Mouse (Mus musculus) liver, embryonic 14.5 days (tissue): ENCODE results near the gene Gpr50. TPM values are rescaled to one million over a fixed set of nuclear protein-coding genes. Genes with fewer than 3 reads are reported as not detected.

ENCODE experiments used
- ATAC-seq: fragments of 200-750 bp; cut with Nextera tagmentation; 2 replicates; pipeline ENCODE4 v1.8.0; 2017; ENCODE audit warnings: moderate number of reproducible peaks, mild to moderate bottlenecking, moderate library complexity; ENCODE audit not compliant: insufficient read depth
- DNase-seq, 3 experiments: peaks; one replicate each; pipeline ENCODE4 v3.0.0-alpha.2; 2012 to 2013; ENCODE audit warnings: low read depth in 3 of 3, low spot score in 3 of 3
- H3K27ac ChIP-seq: fragments of 300-500 bp; sonication (generic); 2 replicates; pipeline ENCODE4 v1.5.1; 2014; ENCODE audit warnings: moderate library complexity, mild to moderate bottlenecking, control low read depth, inconsistent platforms
- H3K27me3 ChIP-seq: fragments of 300-500 bp; sonication (generic); 2 replicates; pipeline ENCODE4 v1.6.1; 2014; ENCODE audit warnings: mild to moderate bottlenecking, low read length, moderate library complexity; ENCODE audit not compliant: control insufficient read depth, insufficient read depth
- H3K36me3 ChIP-seq: fragments of 300-500 bp; sonication (generic); replicated peaks from 2 replicates; pipeline ENCODE4 v1.6.1; 2014; ENCODE audit warnings: low read depth; ENCODE audit not compliant: control insufficient read depth, insufficient read depth
- H3K4me1 ChIP-seq, 2 experiments: fragments of 200-500 bp in 1 of 2; fragments of 300-500 bp in 1 of 2; sonication (generic) in 1 of 2; replicated peaks; 2 replicates each; pipeline ENCODE4 v1.6.1; 2012 to 2014; ENCODE audit warnings: antibody characterized with exemption in 1 of 2, inconsistent platforms in 1 of 2, low read length in 1 of 2; ENCODE audit not compliant: control insufficient read depth in 2 of 2, insufficient read depth in 2 of 2
- H3K4me2 ChIP-seq: fragments of 300-500 bp; sonication (generic); 2 replicates; pipeline ENCODE4 v1.6.1; 2014; ENCODE audit warnings: low read depth, mild to moderate bottlenecking, control low read depth, moderate library complexity
- H3K4me3 ChIP-seq, 2 experiments: fragments of 200-500 bp in 1 of 2; fragments of 300-500 bp in 1 of 2; sonication (generic) in 1 of 2; 2 replicates each; pipeline ENCODE4 v1.5.1; 2012 to 2014; ENCODE audit warnings: low read depth in 2 of 2, low read length in 2 of 2, mild to moderate bottlenecking in 2 of 2, control low read depth in 1 of 2, inconsistent platforms in 1 of 2, moderate library complexity in 1 of 2; ENCODE audit not compliant: insufficient read depth in 1 of 2
- H3K9ac ChIP-seq: fragments of 300-500 bp; sonication (generic); replicated peaks from 2 replicates; pipeline ENCODE4 v1.6.1; 2014; ENCODE audit warnings: mild to moderate bottlenecking, control low read depth, moderate library complexity
- H3K9me3 ChIP-seq: fragments of 300-500 bp; sonication (generic); 2 replicates; pipeline ENCODE4 v1.6.1; 2016; ENCODE audit warnings: low read length, mixed read lengths; ENCODE audit not compliant: control insufficient read depth
- CTCF ChIP-seq: IDR thresholded peaks from 2 replicates; pipeline ENCODE4 v1.5.1; 2016; ENCODE audit warnings: antibody characterized with exemption, low read depth, control low read depth
- EP300 ChIP-seq: IDR thresholded peaks from 2 replicates; pipeline ENCODE4 v1.6.1; 2016; ENCODE audit warnings: antibody characterized with exemption, low read depth
- WGBS: fragments of 180-500 bp; shearing (Covaris S2); extraction: QIAGEN DNeasy Blood & Tissue Kit; methylation state at CpG from one replicate; pipeline ENCODE4 v1.1.7; 2014; ENCODE audit not compliant: insufficient replicate concordance; 5-methylcytosine and 5-hydroxymethylcytosine counted together
- polyA plus RNA-seq, 2 experiments: library from polyadenylated mRNA; depleted of rRNA in 1 of 2; stranded (reverse) in 1 of 2; unstranded in 1 of 2; fragments of >200 nt; fragmentation: Nextera tagmentation in 1 of 2; extraction: Ambion mirVana in 1 of 2; gene quantifications; 2 replicates each; pipeline versions ENCODE4 v1.2.1 to v1.2.3; 2012 to 2014

Gene Gpr50
- polyA plus RNA-seq (2012; rRNA removed) (0.03 TPM in 2 replicates), polyA plus RNA-seq (2014; fragmentation: Nextera tagmentation; extraction: Ambion mirVana) (0.11 TPM in 1 of 2 replicates, not detected in the other)

GRCm38 (mm10) chrX:71663374-71663773, at the start of gene Gpr50:
Gpr50 (plus strand) TSS chrX:71663667.
- no peak within 1 kb of the TSS for H3K4me2 ChIP-seq
- H3K9me3 ChIP-seq = no peaks in the 10 kb centered on the region; the same call in 1 of the 2 replicates
- no peak for ATAC-seq
- 18% methylated on average over 9 of the region's 9 CpGs for WGBS
- TF ChIP-seq CTCF (no peak), EP300 (no peak)
- no peaks in the 10 kb centered on the region for H3K4me1 ChIP-seq
- no peak within 1 kb of the TSS for H3K9ac ChIP-seq
- DNase-seq = no peak
- 0 out of 4 replicates have a peak within 1 kb of the TSS, but pooled peaks of 1 of the 2 experiments have one; percentile 10 for H3K4me3 ChIP-seq
- no peaks in the 10 kb centered on the region for H3K36me3 ChIP-seq
- no peak within 1 kb of the TSS for H3K27ac ChIP-seq
- peaks cover 43% of the 10 kb centered on the region for H3K27me3 ChIP-seq

- DNase-seq = no peak
- no peaks in the 10 kb centered on the region for H3K4me1 ChIP-seq
- no peaks in the 10 kb centered on the region for H3K9me3 ChIP-seq
- no peak for ATAC-seq
- H3K27ac ChIP-seq = no peak overlapping the region
- no peaks in the 10 kb centered on the region for H3K36me3 ChIP-seq
- WGBS = 50% methylated on average over 1 of the region's 1 CpGs
- TF ChIP-seq CTCF (no peak), EP300 (no peak)
- H3K4me2 ChIP-seq = no peak overlapping the region
- no peaks in the 10 kb centered on the region for H3K27me3 ChIP-seq
- H3K4me3 ChIP-seq = no peak overlapping the region
- H3K9ac ChIP-seq = no peak overlapping the region
These were observed 41.2 kb upstream of the Gpr50 start for GRCm38 (mm10) chrX:71622286-71622685.

- TF ChIP-seq EP300 (no peak), CTCF (peak; percentile 77)
- no peaks in the 10 kb centered on the region for H3K9me3 ChIP-seq
- H3K9ac ChIP-seq = no peak overlapping the region
- no peak overlapping the region for H3K4me3 ChIP-seq
- WGBS = 7% methylated on average over 1 of the region's 1 CpGs
- H3K36me3 ChIP-seq = no peaks in the 10 kb centered on the region
- ATAC-seq (no peak), DNase-seq (peak in 1 of 3 experiments; percentile 10)
- no peaks in the 10 kb centered on the region for H3K27me3 ChIP-seq
- no peaks in the 10 kb centered on the region for H3K4me1 ChIP-seq
- H3K27ac ChIP-seq = no peak overlapping the region
- H3K4me2 ChIP-seq = no peak overlapping the region
These were observed 39.6 kb upstream of the Gpr50 start for GRCm38 (mm10) chrX:71623843-71624242.

- DNase-seq (peak in 1 of 3 experiments; percentile 23), ATAC-seq (no peak)
- H3K4me2 ChIP-seq = no peak overlapping the region
- H3K4me3 ChIP-seq = no peak overlapping the region
- WGBS = 3% methylated on average over 4 of the region's 4 CpGs
- H3K27ac ChIP-seq = no peak overlapping the region
- no peaks in the 10 kb centered on the region for H3K27me3 ChIP-seq
- no peaks in the 10 kb centered on the region for H3K4me1 ChIP-seq
- no peaks in the 10 kb centered on the region for H3K36me3 ChIP-seq
- no peak overlapping the region for H3K9ac ChIP-seq
- no peaks in the 10 kb centered on the region for H3K9me3 ChIP-seq
- TF ChIP-seq EP300 = no peak
- peak; percentile 59 for TF ChIP-seq CTCF
These were observed 35.2 kb upstream of the Gpr50 start for GRCm38 (mm10) chrX:71628306-71628705.

- TF ChIP-seq CTCF (no peak), EP300 (no peak)
- H3K4me2 ChIP-seq = no peak overlapping the region
- H3K36me3 ChIP-seq = no peaks in the 10 kb centered on the region
- no peaks in the 10 kb centered on the region for H3K27me3 ChIP-seq
- DNase-seq = no peak
- no peak overlapping the region for H3K4me3 ChIP-seq
- no peaks in the 10 kb centered on the region for H3K4me1 ChIP-seq
- WGBS = 58% methylated on average over 4 of the region's 4 CpGs
- no peak for ATAC-seq
- no peak overlapping the region for H3K27ac ChIP-seq
- no peaks in the 10 kb centered on the region for H3K9me3 ChIP-seq
- no peak overlapping the region for H3K9ac ChIP-seq
These were observed 32.8 kb upstream of the Gpr50 start for GRCm38 (mm10) chrX:71630709-71631108.
